Mouse (Mus musculus): ENCODE data around the gene Sel1l3.

DNA sequence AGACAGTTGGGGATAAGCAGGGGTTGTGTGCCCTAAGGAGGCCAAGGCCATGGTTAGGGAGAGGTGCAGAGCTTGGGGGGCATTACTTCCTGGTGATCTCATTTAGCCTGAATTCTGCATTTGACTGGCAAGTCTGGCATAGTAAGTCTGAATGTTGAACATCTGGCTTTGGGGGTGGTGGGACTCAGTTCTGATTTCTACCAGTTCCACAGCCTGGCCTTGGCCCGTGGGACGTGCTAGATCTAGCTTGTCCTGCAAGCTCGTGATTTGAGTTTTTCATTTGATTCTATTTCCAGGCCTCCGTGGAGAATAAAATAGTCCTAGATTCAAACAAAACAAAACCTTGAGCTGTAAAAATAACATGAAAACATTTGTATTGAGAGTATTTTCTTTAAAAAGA is 46.2 kb downstream of the Sel1l3 start:
- TF ChIP-seq POLR2A (IDR thresholded peaks at IDR 0.05; ENCODE audit: control insufficient read depth, extremely low read depth, insufficient read depth, low read length, poor library complexity) (no peak), CTCF (IDR thresholded peaks at IDR 0.05; ENCODE audit: borderline replicate concordance, control insufficient read depth, extremely low read depth, insufficient read depth, low read length, poor library complexity) (no peak)

Data from thymus, adult 2 months (tissue).